Mouse (Mus musculus) ES-Bruce4 (cell line): ENCODE results near the gene Pcsk5.

Experiments used
- CTCF ChIP-seq: IDR thresholded peaks from one replicate; pipeline ENCODE4 v1.8.1; 2011; ENCODE audit warnings: low read depth, low read length
- POLR2A ChIP-seq: IDR thresholded peaks from one replicate; pipeline ENCODE4 v1.8.1; 2011; ENCODE audit warnings: low read length; ENCODE audit not compliant: insufficient read depth

GRCm38 (mm10) chr19:17514456-17514855 is 323.0 kb downstream of the Pcsk5 start:
- TF ChIP-seq POLR2A (no peak), CTCF (no peak)
